Mouse (Mus musculus) E14TG2a.4 (cell line): Measurements from ENCODE around the gene Slc13a2.

ENCODE experiments used
- CTCF ChIP-seq: conservative IDR thresholded peaks from 2 replicates; pipeline ENCODE4 v1.5.1; 2014; ENCODE audit warnings: low read length
- NANOG ChIP-seq: IDR thresholded peaks from 2 replicates; pipeline ENCODE4 v1.6.1; 2014; ENCODE audit warnings: borderline replicate concordance, low read length, mixed read lengths

DNA sequence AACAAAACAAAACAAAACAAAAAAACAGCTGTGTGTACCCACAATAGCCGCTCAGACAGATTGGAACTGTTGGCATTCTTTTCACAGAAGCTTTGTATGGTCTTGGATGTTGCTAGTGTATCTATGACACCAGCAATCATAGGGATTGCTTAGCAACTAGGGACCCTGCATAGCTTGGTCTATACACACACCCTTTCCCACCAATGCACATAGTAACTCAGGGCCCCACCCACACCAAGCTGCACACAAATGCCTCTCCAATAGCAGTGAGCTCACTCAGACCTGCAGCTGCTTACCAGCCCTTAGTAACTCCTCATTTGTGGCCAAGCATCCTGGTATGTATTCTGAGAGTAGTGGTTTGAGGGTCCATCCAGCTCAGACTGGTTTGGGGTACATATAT lies 26.2 kb upstream of the Slc13a2 start:
- TF ChIP-seq CTCF (no peak), NANOG (no peak)
